Mouse (Mus musculus) ovary, postnatal 36 days (tissue): Measurements from ENCODE around the gene Gm17662.

Source experiments
- DNase-seq: peaks from one replicate; pipeline ENCODE4 v3.0.0; 2022; ENCODE audit warnings: low spot score, mixed read lengths

The Gm17662 gene

DNA sequence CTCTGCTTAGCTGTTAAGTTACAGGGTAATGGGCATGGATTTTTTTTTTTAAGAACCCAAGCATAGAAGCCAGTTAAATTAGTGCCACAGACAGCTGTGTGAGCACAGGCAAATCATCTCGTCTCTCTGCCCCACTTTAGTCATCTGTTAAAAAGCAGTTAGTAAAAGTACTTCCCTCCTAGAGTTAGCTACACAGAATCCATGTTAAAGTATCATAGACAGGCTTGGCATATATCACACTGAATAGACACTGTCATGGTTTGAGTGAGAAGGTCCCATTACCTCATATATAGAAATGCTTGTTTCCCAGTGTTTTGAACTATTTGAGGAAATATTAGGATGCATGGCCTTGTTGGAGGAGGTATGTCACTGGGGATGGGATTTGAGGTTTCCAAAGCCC lies at the start of gene Gm17662:
Gene Gm17662 (plus strand): TSS at position 301 of the 400 bp plus-strand sequence.
- DNase-seq = no peak

- no peak for DNase-seq
Measured at GRCm38 (mm10) chr4:104810710-104811286, 46.3 kb upstream of the Gm17662 start.

DNA sequence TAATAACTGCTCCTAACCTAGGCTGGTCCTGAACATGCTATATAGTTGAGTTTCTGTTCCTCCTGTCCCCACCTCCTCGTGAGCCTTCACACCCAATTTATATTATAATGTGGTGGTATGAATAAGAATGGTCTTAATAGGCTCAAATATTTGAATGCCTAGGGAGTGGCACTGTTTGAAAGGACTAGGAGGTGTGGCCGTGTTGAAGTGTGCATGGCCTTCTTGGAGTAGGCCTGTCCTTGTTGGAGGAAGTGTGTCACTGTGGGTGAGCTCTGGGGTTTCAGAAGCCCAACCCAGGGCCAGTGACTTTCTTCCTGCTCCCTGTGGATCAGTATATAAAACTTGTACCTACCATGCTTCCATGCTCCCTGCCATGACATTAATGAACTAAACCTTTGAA lies 43.5 kb upstream of the Gm17662 start:
- DNase-seq = no peak

DNA sequence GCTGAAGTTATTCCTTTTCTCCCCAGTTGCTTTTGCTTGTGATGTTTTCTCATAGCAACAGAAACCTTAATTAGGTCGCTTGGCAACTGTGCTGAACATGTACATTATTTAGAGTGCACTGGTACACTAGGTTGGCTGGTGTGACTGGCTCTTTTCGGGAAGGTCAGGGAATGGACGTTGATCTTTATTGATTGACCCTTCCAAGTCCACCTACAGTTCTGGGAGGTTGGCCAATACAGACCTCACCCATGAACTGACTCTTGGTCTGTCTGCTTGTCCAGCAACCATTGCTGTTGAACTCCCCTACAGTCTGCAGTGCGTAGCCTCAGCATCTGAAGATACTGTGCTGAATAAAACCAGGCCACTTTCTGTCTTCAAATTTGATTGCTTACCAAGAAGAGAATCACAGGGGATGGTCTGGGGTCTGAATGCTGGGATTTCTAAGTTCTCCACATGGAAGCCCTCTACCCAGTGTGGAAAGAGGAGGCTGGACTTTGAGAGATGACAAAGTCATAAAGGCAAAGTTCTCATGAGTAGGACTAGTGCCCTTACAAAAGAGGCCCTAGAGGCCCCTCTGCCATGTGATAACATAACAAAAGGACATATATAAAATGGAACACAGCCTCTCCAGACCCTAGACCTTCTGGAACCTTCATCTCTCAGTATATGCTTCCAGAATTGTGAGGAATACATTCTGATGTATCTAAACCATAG lies 40.5 kb upstream of the Gm17662 start:
- DNase-seq = no peak

- DNase-seq = no peak
Measured at GRCm38 (mm10) chr4:104817509-104817908, 39.6 kb upstream of the Gm17662 start.

DNA sequence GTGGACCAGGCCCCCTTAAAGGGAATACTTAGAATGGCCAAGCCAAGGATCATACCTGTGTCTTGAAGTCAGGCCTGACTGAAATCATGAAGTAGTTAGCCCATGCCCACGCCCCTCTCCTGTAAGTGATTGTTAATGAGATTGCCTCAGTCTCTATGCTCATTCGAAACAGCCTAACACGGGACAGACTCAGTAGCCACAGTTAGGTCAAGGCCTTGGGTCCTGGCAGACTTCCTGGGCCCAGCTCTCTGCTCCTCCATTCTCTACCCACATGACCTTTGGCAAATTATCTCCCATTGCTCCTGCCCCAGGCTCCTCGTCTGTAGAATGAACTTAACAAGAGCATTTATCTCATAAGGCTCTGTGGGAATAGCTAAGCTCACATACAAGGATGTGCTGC lies 38.1 kb upstream of the Gm17662 start:
- no peak for DNase-seq

GRCm38 (mm10) chr4:104819891-104820290 lies 37.2 kb upstream of the Gm17662 start:
- no peak for DNase-seq

DNA sequence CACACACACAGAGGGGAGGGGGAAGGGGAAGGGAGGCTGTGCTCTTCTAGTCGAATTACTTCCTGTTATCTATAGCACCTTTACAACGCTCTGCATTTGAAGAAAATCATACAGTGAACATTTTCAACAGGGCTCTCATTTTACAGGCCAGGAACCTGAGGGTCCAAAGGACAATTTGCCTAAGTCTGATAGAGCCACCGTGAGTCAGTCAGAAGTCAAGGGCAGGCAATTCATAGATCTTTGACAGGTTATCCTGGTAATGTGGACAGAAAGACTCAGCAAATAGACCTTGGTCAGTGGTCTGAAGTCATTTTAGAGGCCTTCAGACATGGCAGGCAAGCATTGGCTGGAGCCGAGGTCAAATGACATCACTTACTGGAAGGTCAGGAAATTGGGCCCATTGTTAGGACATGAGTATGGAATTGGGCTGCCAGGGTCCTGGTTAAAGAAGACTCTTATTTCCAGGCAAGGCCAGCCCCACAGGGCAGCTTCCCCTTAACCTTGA lies 33.5 kb upstream of the Gm17662 start:
- DNase-seq = no peak

DNA sequence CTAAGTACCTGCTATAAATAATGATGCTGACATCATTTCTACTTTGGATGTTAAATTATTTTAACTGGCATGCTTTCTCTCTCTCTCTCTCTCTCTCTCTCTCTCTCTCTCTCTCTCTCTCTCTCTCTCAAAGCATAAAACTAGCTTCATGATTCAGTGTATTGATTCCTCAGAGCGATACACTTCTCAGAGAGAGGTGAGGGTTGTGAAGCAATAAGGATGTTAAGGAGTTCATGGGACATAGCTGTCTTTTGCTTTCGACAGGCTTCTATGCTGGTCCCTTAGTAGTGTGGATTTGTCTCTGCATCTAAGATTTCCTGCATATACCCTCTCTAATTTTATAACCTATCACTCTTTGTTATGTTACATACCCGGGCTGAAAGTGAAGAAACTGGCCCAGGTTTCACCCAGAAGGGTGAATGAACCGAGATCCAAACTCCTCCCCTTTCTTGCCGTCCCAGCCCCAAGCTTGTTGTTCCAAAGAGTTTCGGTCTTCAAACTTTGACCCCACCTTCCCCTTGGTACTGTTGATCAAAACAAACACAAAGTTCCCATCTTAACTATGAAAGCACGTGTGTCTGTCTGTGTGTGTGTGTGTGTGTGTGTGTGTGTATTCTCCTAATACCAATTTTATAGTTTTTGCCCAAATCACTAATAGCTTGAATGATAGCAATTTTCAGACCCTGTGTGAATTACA lies 32.6 kb upstream of the Gm17662 start:
- DNase-seq = no peak

GRCm38 (mm10) chr4:104828939-104829338 lies 28.2 kb upstream of the Gm17662 start:
- DNase-seq = no peak

DNA sequence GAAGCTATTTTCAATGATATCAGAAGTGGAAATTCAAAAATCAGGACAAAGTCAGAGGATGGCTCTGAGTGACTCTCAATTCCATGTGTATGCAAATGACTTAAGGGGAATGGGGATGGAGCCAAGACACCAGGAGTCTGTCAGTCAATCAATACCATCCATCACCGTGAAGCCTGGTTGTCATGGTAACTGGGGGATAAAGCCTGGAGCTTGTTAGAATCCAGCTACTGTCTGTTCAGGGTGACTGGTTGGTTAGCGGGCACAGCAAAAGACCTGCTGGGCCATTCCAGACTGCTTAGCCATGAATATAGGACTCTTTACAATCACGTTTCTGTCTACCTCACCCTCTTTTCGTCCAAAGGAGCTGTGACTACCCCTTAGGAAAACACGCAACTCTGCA lies 22.0 kb upstream of the Gm17662 start:
- DNase-seq = no peak

- no peak for DNase-seq
Measured at GRCm38 (mm10) chr4:104838342-104838741, 18.8 kb upstream of the Gm17662 start.

DNA sequence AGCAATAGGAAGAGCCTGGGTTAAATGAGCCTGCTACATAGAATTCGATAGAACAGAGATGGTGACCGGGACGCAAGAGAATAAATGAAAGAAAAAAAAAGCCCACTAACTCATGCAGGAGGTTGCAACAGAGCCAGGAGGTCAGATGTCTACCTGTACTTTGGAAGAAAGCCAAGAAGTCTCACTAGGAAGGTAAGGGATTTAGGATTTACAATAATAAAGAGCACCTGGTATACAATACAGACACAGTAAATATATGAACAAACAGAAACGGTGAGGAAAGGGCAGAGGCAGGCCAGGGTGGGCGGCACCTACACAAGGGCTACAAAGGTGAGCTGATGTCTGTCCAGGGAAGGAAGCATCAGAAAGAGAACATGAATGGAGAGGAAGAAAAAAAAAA lies 14.9 kb upstream of the Gm17662 start:
- no peak for DNase-seq

- DNase-seq = no peak
Measured at GRCm38 (mm10) chr4:104843546-104843945, 13.6 kb upstream of the Gm17662 start.

- DNase-seq = no peak
Measured at GRCm38 (mm10) chr4:104855216-104855615, 1.9 kb upstream of the Gm17662 start.

- no peak for DNase-seq
Measured at GRCm38 (mm10) chr4:104857823-104858222, 694 bp downstream of the Gm17662 start.

DNA sequence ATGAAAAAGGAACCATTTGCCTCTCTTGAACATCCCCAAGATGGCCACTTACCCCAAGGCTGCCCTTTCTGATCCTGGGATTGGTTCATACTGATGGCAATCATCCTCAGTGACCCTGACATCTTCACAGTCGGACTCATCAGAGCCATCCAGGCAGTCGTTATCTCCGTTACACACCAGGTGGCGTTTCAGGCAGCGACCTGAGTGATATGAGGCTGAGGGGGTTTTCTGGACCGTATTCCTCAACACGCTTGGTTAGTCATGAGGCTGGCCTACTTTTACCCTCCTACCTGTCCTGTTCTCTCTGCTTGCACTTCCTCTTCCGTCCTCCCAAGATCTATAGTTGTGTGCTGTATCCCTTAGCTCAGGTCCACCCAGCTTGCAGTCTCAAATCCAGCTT lies 4.1 kb downstream of the Gm17662 start:
- DNase-seq = no peak

- no peak for DNase-seq
Measured at GRCm38 (mm10) chr4:104864397-104864796, 7.3 kb downstream of the Gm17662 start.

GRCm38 (mm10) chr4:104869581-104869980 lies 12.5 kb downstream of the Gm17662 start:
- DNase-seq = no peak

DNA sequence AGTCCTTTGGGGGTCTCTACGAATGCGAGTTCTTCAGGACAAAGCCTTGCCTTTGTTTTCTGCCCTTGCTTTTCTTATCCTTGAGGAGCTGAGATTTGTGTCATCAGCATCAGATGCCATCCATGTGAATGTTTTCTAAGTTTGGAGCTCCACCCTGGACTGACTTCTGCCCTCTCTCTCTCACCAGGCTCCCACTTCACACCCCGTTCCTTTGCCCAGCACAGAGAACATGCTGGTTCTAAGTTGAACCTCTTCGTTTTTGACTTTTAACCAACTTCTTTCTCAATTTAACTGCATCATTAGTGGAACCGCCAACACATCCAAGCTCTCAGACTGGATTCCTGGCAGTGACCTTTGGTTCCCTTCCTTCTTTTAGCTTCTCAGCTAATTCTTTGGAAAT lies 13.1 kb downstream of the Gm17662 start:
- DNase-seq = no peak

GRCm38 (mm10) chr4:104875832-104876231 lies 18.7 kb downstream of the Gm17662 start:
- no peak for DNase-seq

- no peak for DNase-seq
Measured at GRCm38 (mm10) chr4:104876323-104876722, 19.2 kb downstream of the Gm17662 start, which contains the start of gene C8a. Gene C8a (minus strand): TSS chr4:104876398.

- no peak for DNase-seq
Measured at GRCm38 (mm10) chr4:104887486-104887885, 30.4 kb downstream of the Gm17662 start.
